18 mouse cellular contexts compared by ENCODE assay signal in genomic region chr10:12702140-12702539, GRCm38 (mm10).
DNase-seq lines count a peak whose midpoint lies in the region; ATAC-seq and TF ChIP-seq lines count a peak whose summit lies in the region.
"Had no signal": no experiment of that assay in that cellular context is flagged by ENCODE, and none has a peak within 500 bp of the region (broad histone marks: within the 10 kb centered on the region; RNA-seq: fewer than 3 reads in every experiment).

No protein-coding gene starts in this region.

- H3K36me3 ChIP-seq in heart, embryonic 15.5 days, result 0 out of 2 replicates have a peak, but pooled peaks cover 3% of the 10 kb centered on the region
- peaks cover 7% of the 10 kb centered on the region; the same call in 1 of the 2 replicates for H3K36me3 ChIP-seq in heart, adult 2 months (ENCODE audit: control insufficient read depth, insufficient read depth, low read length)
- peaks cover 5% of the 10 kb centered on the region; the same call in 1 of the 2 replicates for H3K36me3 ChIP-seq in forebrain, embryonic 10.5 days (replicated peaks)
- H3K36me3 ChIP-seq: hindbrain, embryonic 15.5 days; midbrain, embryonic 13.5 days had no signal

- 76% methylated on average over 4 of the region's 4 CpGs for WGBS in heart, embryonic 15.5 days
- 73% methylated on average over 4 of the region's 4 CpGs for WGBS in heart, adult 2 months
- WGBS in forebrain, embryonic 10.5 days, result 74% methylated on average over 4 of the region's 4 CpGs

- no peaks in the 10 kb centered on the region for H3K9me3 ChIP-seq in heart, embryonic 15.5 days (replicated peaks)
- no peaks in the 10 kb centered on the region; the same call in 1 of the 2 replicates for H3K9me3 ChIP-seq in forebrain, embryonic 10.5 days
- H3K9me3 ChIP-seq: hindbrain, embryonic 15.5 days; limb, embryonic 15.5 days; liver, embryonic 15.5 days; midbrain, embryonic 13.5 days had no signal

- no peaks in the 10 kb centered on the region for H3K27me3 ChIP-seq in heart, embryonic 15.5 days
- H3K27me3 ChIP-seq in heart, adult 2 months (ENCODE audit: control insufficient read depth, insufficient read depth, low read length), result no peaks in the 10 kb centered on the region
- H3K27me3 ChIP-seq in forebrain, embryonic 10.5 days (ENCODE audit: poor library complexity, severe bottlenecking), result no peaks in the 10 kb centered on the region
- H3K27me3 ChIP-seq: hindbrain, embryonic 15.5 days; limb, embryonic 15.5 days; liver, embryonic 15.5 days; midbrain, embryonic 13.5 days had no signal

- no peaks in the 10 kb centered on the region for H3K79me2 ChIP-seq in heart, adult 2 months (replicated peaks; ENCODE audit: control insufficient read depth, insufficient read depth, low read length)

- no peak overlapping the region for H3K9ac ChIP-seq in heart, embryonic 15.5 days
- no peak overlapping the region for H3K9ac ChIP-seq in heart, adult 2 months (ENCODE audit: low read depth, low read length)
- H3K9ac ChIP-seq: forebrain, postnatal 0 days; hindbrain, embryonic 15.5 days; limb, embryonic 15.5 days; liver, embryonic 15.5 days; midbrain, embryonic 13.5 days had no signal

- intact Hi-C loops in heart, adult 2 months (cut with DNase I), result loop anchor here (5.0 kb wide), 1 partner anchor 35 kb away; no protein-coding TSS in a partner anchor

- ATAC-seq in heart, embryonic 15.5 days (replicated peaks; ENCODE audit: insufficient number of reproducible peaks, insufficient read depth, low FRiP score, low read depth), result no peak
- ATAC-seq: forebrain, postnatal 0 days; intestine, embryonic 16.5 days; midbrain, embryonic 13.5 days had no signal

- no peak for TF ChIP-seq POLR2A in heart, adult 2 months (IDR thresholded peaks at IDR 0.05; ENCODE audit: insufficient read depth, low read depth, low read length)

- TF ChIP-seq CTCF in heart, adult 2 months (IDR thresholded peaks at IDR 0.05), result no peak

- H3K27ac ChIP-seq in heart, embryonic 15.5 days, result peak overlapping the region; percentile 46
- H3K27ac ChIP-seq in heart, adult 2 months, result no peak overlapping the region
- no peak overlapping the region for H3K27ac ChIP-seq in forebrain, embryonic 10.5 days
- H3K27ac ChIP-seq: gastrocnemius, adult 2 months; hindbrain, embryonic 15.5 days; limb, embryonic 15.5 days; liver, embryonic 15.5 days; midbrain, embryonic 13.5 days had no signal

- TF ChIP-seq EP300 in heart, adult 2 months (IDR thresholded peaks at IDR 0.05; ENCODE audit: insufficient read depth, low read depth, low read length), result no peak

- DNase-seq in heart, adult 2 months, result no peak
- DNase-seq in kidney, postnatal 10 days, result peak; percentile 22
- DNase-seq in kidney, postnatal 36 days, result no peak
- DNase-seq in embryo, embryonic 11 days, result peak; percentile 46
- DNase-seq in forelimb bud, embryonic 11.5 days (ENCODE audit: low read depth, low spot score), result peak; percentile 41
- no peak for DNase-seq in thymus, postnatal 10 days (ENCODE audit: low spot score in 2 of 2)
- no peak for DNase-seq in forebrain, embryonic 10.5 days (ENCODE audit: extremely low spot score, low spot score)
- DNase-seq: cerebellum, adult 9-11 months; forebrain, postnatal 0 days; gastrocnemius, adult 2 months; lung, postnatal 10 days; thymus, postnatal 4 days had no signal

- peaks cover 40% of the 10 kb centered on the region for H3K4me1 ChIP-seq in heart, embryonic 15.5 days (replicated peaks)
- peaks cover 8% of the 10 kb centered on the region for H3K4me1 ChIP-seq in heart, adult 2 months (ENCODE audit: control insufficient read depth, insufficient read depth, low read length)
- peaks cover 11% of the 10 kb centered on the region; the same call in 1 of the 2 replicates for H3K4me1 ChIP-seq in forebrain, embryonic 10.5 days
- H3K4me1 ChIP-seq: hindbrain, embryonic 15.5 days; liver, embryonic 15.5 days; midbrain, embryonic 13.5 days had no signal

- H3K4me2 ChIP-seq in heart, embryonic 15.5 days, result no peak overlapping the region
- H3K4me2 ChIP-seq: hindbrain, embryonic 15.5 days; limb, embryonic 15.5 days; liver, embryonic 15.5 days; midbrain, embryonic 13.5 days had no signal

- no peak overlapping the region for H3K4me3 ChIP-seq in heart, embryonic 15.5 days
- H3K4me3 ChIP-seq in heart, adult 2 months, result no peak overlapping the region
- H3K4me3 ChIP-seq in forebrain, embryonic 10.5 days, result no peak overlapping the region
- H3K4me3 ChIP-seq: gastrocnemius, adult 2 months; hindbrain, embryonic 15.5 days; limb, embryonic 15.5 days; liver, embryonic 15.5 days; midbrain, embryonic 13.5 days had no signal

Comparison
In these comparisons a context has a peak if more than half of its experiments do, and no peak if none do; other contexts are left out.
1. DNase-seq: peak in kidney, postnatal 10 days (single experiment), embryo, embryonic 11 days (single experiment) and forelimb bud, embryonic 11.5 days (single experiment); none in heart, adult 2 months (0 of 2), kidney, postnatal 36 days (0 of 2), thymus, postnatal 10 days (0 of 2) and forebrain, embryonic 10.5 days (single experiment).